Mouse (Mus musculus) bone marrow macrophage, adult 2 months (primary cell): ENCODE measurements around the gene Endod1.

Source experiments
- CTCF ChIP-seq: IDR thresholded peaks from 2 replicates; pipeline ENCODE4 v1.5.1; 2012; ENCODE audit warnings: low read depth, mild to moderate bottlenecking, low read length, moderate library complexity
- POLR2A ChIP-seq: IDR thresholded peaks from 2 replicates; pipeline ENCODE4 v1.6.1; 2012; ENCODE audit warnings: mild to moderate bottlenecking, low read depth, low read length, borderline replicate concordance

DNA sequence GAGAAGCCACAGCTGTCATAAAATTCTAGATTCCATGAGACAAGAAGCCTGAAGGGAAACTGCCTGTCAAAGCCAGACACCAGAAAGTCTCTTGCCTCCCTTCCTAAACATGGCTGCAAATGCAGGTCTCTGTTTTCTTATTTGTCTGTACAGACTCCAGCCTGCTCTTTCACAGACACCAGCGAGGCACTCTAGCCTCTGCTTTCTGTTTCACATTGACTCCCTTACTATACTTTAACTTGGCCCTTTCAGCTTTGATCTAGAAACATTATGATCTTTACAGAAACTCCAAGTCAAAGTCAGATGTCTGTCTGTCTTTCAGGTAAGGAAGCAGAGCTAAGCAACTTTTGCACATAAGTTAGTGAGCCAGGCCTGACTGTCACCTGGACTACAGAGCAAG is 29.0 kb downstream of the Endod1 start:
- TF ChIP-seq CTCF (no peak), POLR2A (no peak)
